Mouse (Mus musculus) layer of hippocampus, adult 18-20 months (tissue): ENCODE measurements at regions not wholly inside any gene's neighbourhood (a gene's known extent, or its start where the extent isn't known, plus 50 kb on each side); places are given as distances from the start of the nearest gene placed in this dataset.

Experiments used
- DNase-seq, 2 experiments: peaks; one replicate each; pipeline ENCODE4 v3.0.0; 2022; ENCODE audit warnings: low spot score in 2 of 2

- peak; percentile 2 to 32 for DNase-seq
These were observed 567.1 kb downstream of the Brinp1 start for GRCm38 (mm10) chr4:68387097-68387496.

- no peak for DNase-seq
These were observed 572.2 kb downstream of the Brinp1 start for GRCm38 (mm10) chr4:68382007-68382406.

DNA sequence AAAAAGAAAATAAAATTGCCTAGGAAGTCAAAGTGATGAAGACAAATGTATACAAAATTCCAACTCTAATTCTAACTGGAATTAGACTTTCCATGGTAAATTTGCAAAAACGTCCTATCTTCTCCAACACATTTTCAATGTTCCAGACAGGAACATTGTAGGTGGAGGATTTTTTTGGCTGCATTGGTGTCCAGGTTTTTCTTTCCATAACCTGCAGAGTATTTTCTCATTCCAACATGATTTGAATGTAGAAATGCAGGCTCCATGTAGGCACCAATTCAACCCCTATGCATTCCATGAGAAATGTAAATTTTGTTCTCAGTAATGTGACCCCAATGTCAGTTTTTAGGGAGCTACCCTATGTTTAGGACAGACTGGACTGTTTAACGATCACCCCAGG lies 586.2 kb downstream of the Brinp1 start:
- no peak for DNase-seq

- DNase-seq: no peak
These were observed 634.6 kb downstream of the Brinp1 start for GRCm38 (mm10) chr4:68319575-68319974.

DNA sequence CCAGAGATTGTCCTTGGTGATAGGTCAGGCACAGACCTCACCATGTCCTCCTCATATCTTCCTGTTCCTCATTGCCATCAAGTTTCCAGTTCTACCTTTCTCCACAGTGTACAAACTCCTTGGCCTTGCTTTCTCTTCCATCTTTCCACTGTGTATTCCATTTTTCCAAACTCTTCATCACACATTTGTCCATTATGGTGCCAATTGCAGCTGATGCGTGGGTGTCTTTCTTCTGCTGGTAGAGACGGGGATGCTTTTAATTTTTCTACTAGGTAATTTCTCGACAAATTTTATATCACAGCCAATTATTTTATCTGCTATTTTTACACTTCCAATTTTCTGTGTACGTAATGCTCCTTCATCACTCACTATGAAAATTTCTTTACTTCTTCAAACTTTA lies 641.4 kb downstream of the Brinp1 start:
- DNase-seq: peak; percentile 27 to 69

DNA sequence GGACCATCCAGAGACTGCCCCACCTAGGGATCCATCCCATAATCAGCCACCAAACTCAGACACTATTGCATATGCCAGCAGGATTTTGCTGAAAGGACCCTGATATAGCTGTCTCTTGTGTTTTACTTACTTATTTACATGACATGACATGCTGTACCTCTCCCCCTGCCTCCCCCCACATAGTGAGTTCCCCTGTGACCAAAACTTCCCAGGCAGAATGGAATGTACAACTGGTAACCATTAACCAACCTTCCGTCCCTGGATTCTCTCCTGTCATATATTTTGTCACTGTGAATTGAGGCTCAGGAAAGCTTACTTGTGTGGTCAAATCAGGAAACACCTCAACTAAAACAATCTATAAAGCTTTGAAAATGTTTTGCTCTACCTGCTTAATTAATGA lies 669.4 kb downstream of the Brinp1 start:
- DNase-seq: no peak

- DNase-seq: no peak
These were observed 673.3 kb downstream of the Brinp1 start for GRCm38 (mm10) chr4:68280903-68281302.

- peak; percentile 7 to 28 for DNase-seq
These were observed 679.0 kb downstream of the Brinp1 start for GRCm38 (mm10) chr4:68275063-68275708.
